Mouse (Mus musculus) heart, postnatal 0 days (tissue): ENCODE data around the gene Hk2.

Source experiments
- CTCF ChIP-seq: IDR thresholded peaks from 2 replicates; pipeline ENCODE4 v1.5.1; 2016; ENCODE audit warnings: antibody characterized with exemption, control low read depth, low read depth
- EP300 ChIP-seq: IDR thresholded peaks from 2 replicates; pipeline ENCODE4 v1.6.1; 2016; ENCODE audit warnings: antibody characterized with exemption, low read depth

DNA sequence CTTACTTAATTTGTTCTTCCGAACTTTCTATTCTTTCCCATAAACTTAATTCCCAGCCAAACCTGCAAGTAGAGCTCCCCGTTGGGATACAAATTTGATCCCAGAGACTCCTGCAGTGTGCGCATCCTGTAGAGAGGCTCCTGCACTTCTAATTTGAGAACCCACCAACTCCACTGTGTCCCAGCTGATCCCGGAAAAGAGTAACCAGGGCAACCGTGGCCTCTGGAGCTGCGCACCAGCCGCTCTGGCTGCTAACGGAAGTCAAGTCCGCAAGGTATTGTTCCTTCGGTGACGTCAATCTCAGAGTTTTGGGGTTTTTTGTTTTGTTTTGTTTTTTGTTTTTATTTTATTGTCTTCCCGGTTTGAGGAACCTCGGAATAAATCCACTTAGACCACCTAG, 79.6 kb downstream of the Hk2 start:
- TF ChIP-seq CTCF (no peak), EP300 (no peak)
